Comparison of ENCODE assay signal across 8 mouse cellular contexts in genomic region chr17:34952378-34953040, GRCm38 (mm10). TPM values are rescaled to one million over a fixed set of nuclear protein-coding genes. Genes with fewer than 3 reads are reported as not detected.
DNase-seq lines count a peak whose midpoint lies in the region; ATAC-seq and TF ChIP-seq lines count a peak whose summit lies in the region.

No protein-coding gene starts in this region.

- H3K4me2 ChIP-seq in hindbrain, embryonic 16.5 days (ENCODE audit: low read length) = peak overlapping the region; percentile 50

- intact Hi-C loops in gastrocnemius, adult 2 months (cut with DNase I) = loop anchor here (1.0 kb wide), 1 partner anchor 29 kb away; the partner anchor contains the start of gene Lsm2
- intact Hi-C loops in left cerebral cortex, adult 2 months (cut with DNase I) = loop anchor here (1.0 kb wide), 1 partner anchor 29 kb away; the partner anchor contains the start of gene Lsm2

- DNase-seq in cerebellum, postnatal 4 days (ENCODE audit: low spot score in 2 of 2) = peak; percentile 79 to 88
- peak; percentile 86 for DNase-seq in gastrocnemius, adult 2 months
- peak; percentile 73 to 79 for DNase-seq in left cerebral cortex, adult 2 months (ENCODE audit: extremely low spot score in 1 of 2, low spot score in 2 of 2)
- DNase-seq in retina, postnatal 7 days (ENCODE audit: low read depth, low spot score) = peak; percentile 83
- DNase-seq in urinary bladder, postnatal 14 days (ENCODE audit: low spot score) = peak; percentile 84

- H3K36me3 ChIP-seq in hindbrain, embryonic 16.5 days (ENCODE audit: control insufficient read depth, insufficient read depth, low read length) = peaks cover 6% of the 10 kb centered on the region
- H3K36me3 ChIP-seq in macrophage (ENCODE audit: inconsistent target) = peaks cover 12% of the 10 kb centered on the region; the same call in 1 of the 2 replicates

- peak; percentile 87 for TF ChIP-seq CTCF in gastrocnemius, adult 2 months (IDR thresholded peaks at IDR 0.05)
- peak; percentile 74 for TF ChIP-seq CTCF in left cerebral cortex, adult 2 months (IDR thresholded peaks at IDR 0.05)

- peak; percentile 52 for ATAC-seq in activated CD4-positive, CD25-positive, alpha-beta regulatory T cell, adult 4 months
- peak; percentile 88 for ATAC-seq in hindbrain, embryonic 16.5 days

- H3K9ac ChIP-seq in hindbrain, embryonic 16.5 days (ENCODE audit: low read depth, low read length) = peak overlapping the region; percentile 93

- no peaks in the 10 kb centered on the region for H3K27me3 ChIP-seq in hindbrain, embryonic 16.5 days (replicated peaks; ENCODE audit: control insufficient read depth, insufficient read depth, low read length)

- 0% methylated on average over 23 of the region's 23 CpGs for WGBS in hindbrain, embryonic 16.5 days
- under 1% methylated on average over 21 of the region's 23 CpGs for WGBS in macrophage (ENCODE audit: missing documents)

- H3K9me3 ChIP-seq in hindbrain, embryonic 16.5 days (ENCODE audit: control insufficient read depth, low read length) = no peaks in the 10 kb centered on the region

- H3K79me2 ChIP-seq in macrophage (ENCODE audit: inconsistent target) = peaks cover 13% of the 10 kb centered on the region

- H3K4me3 ChIP-seq in gastrocnemius, adult 2 months = peak overlapping the region; percentile 96
- H3K4me3 ChIP-seq in hindbrain, embryonic 16.5 days (ENCODE audit: low read length) = peak overlapping the region; percentile 78
- peak overlapping the region; percentile 61 for H3K4me3 ChIP-seq in left cerebral cortex, adult 2 months
- peak overlapping the region; percentile 98 for H3K4me3 ChIP-seq in macrophage (ENCODE audit: inconsistent target)

- H3K4me1 ChIP-seq in hindbrain, embryonic 16.5 days (ENCODE audit: control insufficient read depth, insufficient read depth, low read depth, low read length) = peaks cover 11% of the 10 kb centered on the region

- peak overlapping the region; percentile 95 for H3K27ac ChIP-seq in gastrocnemius, adult 2 months
- peak overlapping the region; percentile 84 for H3K27ac ChIP-seq in hindbrain, embryonic 16.5 days (ENCODE audit: low read depth, low read length)
- peak overlapping the region; percentile 97 for H3K27ac ChIP-seq in left cerebral cortex, adult 2 months
- peak overlapping the region; percentile 81 for H3K27ac ChIP-seq in macrophage

RNA-seq across cellular contexts. Expression of gene Hspa1b, which starts 6.5 kb away (rescaled TPM):
- polyA plus RNA-seq in activated CD4-positive, CD25-positive, alpha-beta regulatory T cell, adult 4 months (2017; shearing (Covaris generic)) = 1 to 10 TPM in 1 of 2 experiments, not detected in 1; 7.0 TPM
- total RNA-seq in gastrocnemius, adult 2 months (2021) = 10 to 100 TPM in 1 of 2 experiments, 1 to 10 TPM in 1; 3.9 to 13.0 TPM
- polyA plus RNA-seq in hindbrain, embryonic 16.5 days (2015; fragmentation: Nextera tagmentation; extraction: Ambion mirVana) = 0.45 and 0.74 TPM in 2 replicates
- 10 to 100 TPM; 18.8 to 22.1 TPM for total RNA-seq in left cerebral cortex, adult 2 months (2021)
- total RNA-seq in macrophage (2018; cell fraction: chromatin; rRNA removed) = 10 to 100 TPM in 1 of 26 experiments, 1 to 10 TPM in 23, under 1 TPM in 2; 0.33 to 11.3 (median 3.9) TPM
- 10 to 100 TPM in 9 of 26 experiments, 1 to 10 TPM in 16, under 1 TPM in 1; 0.90 to 24.8 (median 7.7) TPM for total RNA-seq in macrophage (2018; cell fraction: cytosol; rRNA removed)
- total RNA-seq in macrophage (2018; cell fraction: nucleus; rRNA removed) = 10 to 100 TPM in 6 of 26 experiments, 1 to 10 TPM in 19, under 1 TPM in 1; 0.39 to 52.2 (median 6.9) TPM
- 0.57 to 1.2 TPM (median 0.69 TPM) in 3 replicates for polyA plus RNA-seq in macrophage (2018)

RNA-seq across cellular contexts. Expression of gene Gm20481, which starts 17.2 kb away (rescaled TPM):
- not detected for polyA plus RNA-seq in activated CD4-positive, CD25-positive, alpha-beta regulatory T cell, adult 4 months (2017; shearing (Covaris generic))
- total RNA-seq in gastrocnemius, adult 2 months (2021) = not detected
- polyA plus RNA-seq in hindbrain, embryonic 16.5 days (2015; fragmentation: Nextera tagmentation; extraction: Ambion mirVana) = not detected in 2 replicates
- total RNA-seq in left cerebral cortex, adult 2 months (2021) = not detected
- total RNA-seq in macrophage (2018; cell fraction: chromatin; rRNA removed) = not detected
- total RNA-seq in macrophage (2018; cell fraction: cytosol; rRNA removed) = under 1 TPM in 6 of 26 experiments, not detected in 20; 0.28 to 0.61 (median 0.46) TPM
- not detected for total RNA-seq in macrophage (2018; cell fraction: nucleus; rRNA removed)
- not detected in 3 replicates for polyA plus RNA-seq in macrophage (2018)

RNA-seq across cellular contexts. Expression of gene Hspa1a, which starts 19.4 kb away (rescaled TPM):
- polyA plus RNA-seq in activated CD4-positive, CD25-positive, alpha-beta regulatory T cell, adult 4 months (2017; shearing (Covaris generic)) = 1 to 10 TPM in 1 of 2 experiments, under 1 TPM in 1; 0.17 to 5.1 TPM
- total RNA-seq in gastrocnemius, adult 2 months (2021) = 10 to 100 TPM in 1 of 2 experiments, 1 to 10 TPM in 1; 6.8 to 14.1 TPM
- 15.3 and 18.1 TPM in 2 replicates for polyA plus RNA-seq in hindbrain, embryonic 16.5 days (2015; fragmentation: Nextera tagmentation; extraction: Ambion mirVana)
- total RNA-seq in left cerebral cortex, adult 2 months (2021) = 10 to 100 TPM; 14.5 to 17.2 TPM
- 10 to 100 TPM in 3 of 26 experiments, 1 to 10 TPM in 23; 1.6 to 16.6 (median 5.0) TPM for total RNA-seq in macrophage (2018; cell fraction: chromatin; rRNA removed)
- total RNA-seq in macrophage (2018; cell fraction: cytosol; rRNA removed) = 10 to 100 TPM in 14 of 26 experiments, 1 to 10 TPM in 12; 3.1 to 23.4 (median 10.5) TPM
- 10 to 100 TPM in 12 of 26 experiments, 1 to 10 TPM in 14; 1.2 to 69.0 (median 9.8) TPM for total RNA-seq in macrophage (2018; cell fraction: nucleus; rRNA removed)
- polyA plus RNA-seq in macrophage (2018) = 1.2 to 1.9 TPM (median 1.8 TPM) in 3 replicates

RNA-seq across cellular contexts. Expression of gene Hspa1l, which starts 20.0 kb away (rescaled TPM):
- polyA plus RNA-seq in activated CD4-positive, CD25-positive, alpha-beta regulatory T cell, adult 4 months (2017; shearing (Covaris generic)) = under 1 TPM in 1 of 2 experiments, not detected in 1; 0.46 TPM
- 10 to 100 TPM; 14.9 to 31.2 TPM for total RNA-seq in gastrocnemius, adult 2 months (2021)
- 1.4 and 1.6 TPM in 2 replicates for polyA plus RNA-seq in hindbrain, embryonic 16.5 days (2015; fragmentation: Nextera tagmentation; extraction: Ambion mirVana)
- total RNA-seq in left cerebral cortex, adult 2 months (2021) = under 1 TPM; 0.34 to 0.42 TPM
- total RNA-seq in macrophage (2018; cell fraction: chromatin; rRNA removed) = under 1 TPM in 16 of 26 experiments, not detected in 10; 0.33 to 0.86 (median 0.56) TPM
- 1 to 10 TPM in 24 of 26 experiments, under 1 TPM in 2; 0.57 to 2.0 (median 1.3) TPM for total RNA-seq in macrophage (2018; cell fraction: cytosol; rRNA removed)
- 1 to 10 TPM in 7 of 26 experiments, under 1 TPM in 18, not detected in 1; 0.23 to 1.8 (median 0.72) TPM for total RNA-seq in macrophage (2018; cell fraction: nucleus; rRNA removed)
- 0.47 to 1.7 TPM (median 0.96 TPM) in 3 replicates for polyA plus RNA-seq in macrophage (2018)

RNA-seq across cellular contexts. Expression of gene Neu1, which starts 21.5 kb away (rescaled TPM):
- polyA plus RNA-seq in activated CD4-positive, CD25-positive, alpha-beta regulatory T cell, adult 4 months (2017; shearing (Covaris generic)) = 10 to 100 TPM; 18.6 to 19.9 TPM
- 10 to 100 TPM; 10.5 to 12.0 TPM for total RNA-seq in gastrocnemius, adult 2 months (2021)
- 41.7 and 42.1 TPM in 2 replicates for polyA plus RNA-seq in hindbrain, embryonic 16.5 days (2015; fragmentation: Nextera tagmentation; extraction: Ambion mirVana)
- 10 to 100 TPM; 41.6 to 47.3 TPM for total RNA-seq in left cerebral cortex, adult 2 months (2021)
- total RNA-seq in macrophage (2018; cell fraction: chromatin; rRNA removed) = 100 to 1,000 TPM in 2 of 26 experiments, 10 to 100 TPM in 24; 18.6 to 132 (median 75.7) TPM
- 100 to 1,000 TPM in 4 of 26 experiments, 10 to 100 TPM in 22; 67.2 to 110 (median 89.2) TPM for total RNA-seq in macrophage (2018; cell fraction: cytosol; rRNA removed)
- total RNA-seq in macrophage (2018; cell fraction: nucleus; rRNA removed) = 100 to 1,000 TPM in 21 of 26 experiments, 10 to 100 TPM in 5; 35.8 to 170 (median 138) TPM
- polyA plus RNA-seq in macrophage (2018) = 80.3 to 98.8 TPM (median 81.2 TPM) in 3 replicates

Comparison
In these comparisons a context has a peak if more than half of its experiments do, and no peak if none do; other contexts are left out.
1. Peak in every context shown above with its lines: DNase-seq, ATAC-seq, H3K4me3 ChIP-seq and H3K27ac ChIP-seq.